Mouse (Mus musculus): ENCODE results near the gene Olfr1283. TPM values are rescaled to one million over a fixed set of nuclear protein-coding genes. Genes with fewer than 3 reads are reported as not detected.

Gene Olfr1283
- polyA plus RNA-seq (2012; rRNA removed) = not detected in 2 replicates

DNA sequence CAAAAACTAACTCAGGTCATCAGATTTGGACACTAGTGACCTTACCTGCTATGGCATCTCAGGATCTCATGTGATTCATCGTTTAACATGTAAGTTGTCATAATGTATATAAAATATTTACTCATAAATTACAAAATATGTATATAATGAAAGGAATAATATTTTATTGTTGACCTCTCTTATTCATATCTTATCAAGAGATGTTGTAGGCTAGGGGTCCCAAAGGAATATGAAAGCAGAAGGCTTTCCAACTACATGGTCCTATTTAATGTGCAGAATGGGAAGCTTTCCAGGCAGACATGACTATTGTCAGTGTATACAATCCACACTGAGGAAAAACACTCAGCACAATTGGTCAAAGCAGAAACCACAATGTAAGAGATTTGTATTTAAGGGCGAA, at the start of gene Olfr1283:
Olfr1283 (plus strand) TSS at position 301 of the 400 bp plus-strand sequence.

DNA sequence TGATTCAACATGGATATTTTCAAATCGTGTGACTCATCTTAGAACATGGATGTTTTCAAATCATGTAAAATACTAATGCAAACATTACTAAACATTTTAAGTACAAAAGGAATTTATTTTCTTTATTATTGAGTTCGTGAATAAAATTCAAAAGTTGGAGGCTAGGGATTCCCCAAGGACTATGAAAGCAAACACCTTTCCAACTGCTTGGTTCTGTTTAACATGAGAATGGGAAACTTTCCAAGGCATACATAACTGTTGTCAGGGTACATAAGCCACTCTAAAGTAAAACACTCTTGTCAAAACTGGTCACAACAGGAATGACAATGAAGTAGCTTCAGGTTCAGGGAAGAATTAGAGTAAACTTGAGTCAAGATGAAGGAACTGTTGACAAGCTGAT, 40.4 kb upstream of the Olfr1283 start, which contains the start of gene Olfr1281:
Olfr1281 (plus strand) TSS at position 301 of the 400 bp plus-strand sequence.

GRCm38 (mm10) chr2:111335976-111336375, 30.6 kb upstream of the Olfr1283 start, which contains the start of gene Olfr1282:
TSS of gene Olfr1282 (minus strand) at chr2:111336076.

GRCm38 (mm10) chr2:111375222-111375621, 8.6 kb downstream of the Olfr1283 start, which contains the start of gene Olfr1284:
TSS of gene Olfr1284 (plus strand) at chr2:111375522.

Other genes with a start within 250 kb of the Olfr1283 start
- not detected in 2 replicates for gene Gm15130, start 213.9 kb upstream of the Olfr1283 start, polyA plus RNA-seq (2012; rRNA removed)
- gene 4930430A15Rik, start 137.2 kb upstream of the Olfr1283 start, polyA plus RNA-seq (2012; rRNA removed) = not detected in 2 replicates
- gene Olfr1275, start 131.5 kb upstream of the Olfr1283 start, polyA plus RNA-seq (2012; rRNA removed) = not detected in 2 replicates
- not detected in 2 replicates for gene Olfr1276, start 112.3 kb upstream of the Olfr1283 start, polyA plus RNA-seq (2012; rRNA removed)
- gene Olfr1277, start 92.7 kb upstream of the Olfr1283 start, polyA plus RNA-seq (2012; rRNA removed) = not detected in 2 replicates
- not detected in 2 replicates for gene Olfr1278, start 76.7 kb upstream of the Olfr1283 start, polyA plus RNA-seq (2012; rRNA removed)
- not detected in 2 replicates for gene Olfr1279, start 66.2 kb upstream of the Olfr1283 start, polyA plus RNA-seq (2012; rRNA removed)
- gene Olfr1280, start 52.8 kb upstream of the Olfr1283 start, polyA plus RNA-seq (2012; rRNA removed) = not detected in 2 replicates
- not detected in 2 replicates for gene Olfr1281, start 40.3 kb upstream of the Olfr1283 start, polyA plus RNA-seq (2012; rRNA removed)
- gene Olfr1282, start 30.7 kb upstream of the Olfr1283 start, polyA plus RNA-seq (2012; rRNA removed) = not detected in 2 replicates
- not detected in 2 replicates for gene Olfr1284, start 8.7 kb downstream of the Olfr1283 start, polyA plus RNA-seq (2012; rRNA removed)
- not detected in 2 replicates for gene Olfr1286, start 56.3 kb downstream of the Olfr1283 start, polyA plus RNA-seq (2012; rRNA removed)
- gene Olfr1287, start 82.4 kb downstream of the Olfr1283 start, polyA plus RNA-seq (2012; rRNA removed) = not detected in 2 replicates
- gene Olfr1288, start 107.3 kb downstream of the Olfr1283 start, polyA plus RNA-seq (2012; rRNA removed) = not detected in 2 replicates
- gene Olfr1289, start 114.0 kb downstream of the Olfr1283 start, polyA plus RNA-seq (2012; rRNA removed) = not detected in 2 replicates
- not detected in 2 replicates for gene Olfr1290, start 127.0 kb downstream of the Olfr1283 start, polyA plus RNA-seq (2012; rRNA removed)
- gene Olfr1291-ps1, start 130.4 kb downstream of the Olfr1283 start, polyA plus RNA-seq (2012; rRNA removed) = not detected in 2 replicates
- gene Olfr1293-ps, start 158.4 kb downstream of the Olfr1283 start, polyA plus RNA-seq (2012; rRNA removed) = not detected in 2 replicates
- gene Olfr1294, start 173.5 kb downstream of the Olfr1283 start, polyA plus RNA-seq (2012; rRNA removed) = not detected in 2 replicates
- gene Olfr1295, start 202.9 kb downstream of the Olfr1283 start, polyA plus RNA-seq (2012; rRNA removed) = not detected in 2 replicates